Mouse (Mus musculus): ENCODE results near the gene Safb. TPM values are rescaled to one million over a fixed set of nuclear protein-coding genes. Genes with fewer than 3 reads are reported as not detected.

Safb gene
- total and polyA plus RNA-seq, 2 experiments from 2014 or later, result 39.8 to 52.9 TPM

GRCm38 (mm10) chr17:56542736-56543135, 41.9 kb upstream of the Safb start:
- Histone ChIP-seq H3K4me1 (ENCODE audit: control insufficient read depth, insufficient read depth) (no peaks in the 10 kb centered on the region), H3K36me3 (replicated peaks; ENCODE audit: control insufficient read depth, insufficient read depth, low read length) (no peaks in the 10 kb centered on the region), H3K4me2 (ENCODE audit: low read depth, low read length) (no peak overlapping the region), H3K4me3 (ENCODE audit: low read depth, low read length) (no peak overlapping the region), H3K27me3 (ENCODE audit: control insufficient read depth, insufficient read depth, low read length) (no peaks in the 10 kb centered on the region), H3K9ac (replicated peaks; ENCODE audit: low read depth, low read length) (no peak overlapping the region), H3K9me3 (replicated peaks; ENCODE audit: control insufficient read depth, low read length) (no peaks in the 10 kb centered on the region), H3K27ac (ENCODE audit: low read depth) (no peak overlapping the region)
- WGBS, result 48% methylated on average over 8 of the region's 8 CpGs
- TF ChIP-seq CTCF (IDR thresholded peaks at IDR 0.05; ENCODE audit: low read depth), result no peak
- TF ChIP-seq EP300 (IDR thresholded peaks at IDR 0.05; ENCODE audit: low read depth), result no peak
- ATAC-seq (ENCODE audit: insufficient read depth, low read depth) (no peak), DNase-seq (ENCODE audit: low spot score) (no peak)

- no peak overlapping the region for H3K9ac ChIP-seq (replicated peaks; ENCODE audit: low read depth, low read length)
- H3K27ac ChIP-seq (ENCODE audit: low read depth), result no peak overlapping the region
- H3K4me2 ChIP-seq (ENCODE audit: low read depth, low read length), result no peak overlapping the region
- no peak for TF ChIP-seq CTCF (IDR thresholded peaks at IDR 0.05; ENCODE audit: low read depth)
- TF ChIP-seq EP300 (IDR thresholded peaks at IDR 0.05; ENCODE audit: low read depth), result no peak
- no peaks in the 10 kb centered on the region for H3K4me1 ChIP-seq (ENCODE audit: control insufficient read depth, insufficient read depth)
- no peak overlapping the region for H3K4me3 ChIP-seq (ENCODE audit: low read depth, low read length)
- no peak for DNase-seq (ENCODE audit: low spot score)
- no peak for ATAC-seq (ENCODE audit: insufficient read depth, low read depth)
- 79% methylated on average over 3 of the region's 3 CpGs for WGBS
- no peaks in the 10 kb centered on the region for H3K36me3 ChIP-seq (replicated peaks; ENCODE audit: control insufficient read depth, insufficient read depth, low read length)
- H3K9me3 ChIP-seq (replicated peaks; ENCODE audit: control insufficient read depth, low read length), result no peaks in the 10 kb centered on the region
- H3K27me3 ChIP-seq (ENCODE audit: control insufficient read depth, insufficient read depth, low read length), result no peaks in the 10 kb centered on the region
Observed at GRCm38 (mm10) chr17:56543684-56544224, 40.9 kb upstream of the Safb start.

- H3K4me2 ChIP-seq (ENCODE audit: low read depth, low read length), result no peak overlapping the region
- H3K36me3 ChIP-seq (replicated peaks; ENCODE audit: control insufficient read depth, insufficient read depth, low read length), result no peaks in the 10 kb centered on the region
- no peak overlapping the region for H3K27ac ChIP-seq (ENCODE audit: low read depth)
- no peak for ATAC-seq (ENCODE audit: insufficient read depth, low read depth)
- H3K9ac ChIP-seq (replicated peaks; ENCODE audit: low read depth, low read length), result no peak overlapping the region
- WGBS, result 72% methylated on average over 7 of the region's 7 CpGs
- H3K27me3 ChIP-seq (ENCODE audit: control insufficient read depth, insufficient read depth, low read length), result no peaks in the 10 kb centered on the region
- DNase-seq (ENCODE audit: low spot score), result no peak
- TF ChIP-seq EP300 (IDR thresholded peaks at IDR 0.05; ENCODE audit: low read depth), result no peak
- TF ChIP-seq CTCF (IDR thresholded peaks at IDR 0.05; ENCODE audit: low read depth), result no peak
- H3K4me1 ChIP-seq (ENCODE audit: control insufficient read depth, insufficient read depth), result no peaks in the 10 kb centered on the region
- H3K4me3 ChIP-seq (ENCODE audit: low read depth, low read length), result no peak overlapping the region
- no peaks in the 10 kb centered on the region for H3K9me3 ChIP-seq (replicated peaks; ENCODE audit: control insufficient read depth, low read length)
Observed at GRCm38 (mm10) chr17:56544699-56545387, 39.8 kb upstream of the Safb start.

GRCm38 (mm10) chr17:56545945-56546344, 38.7 kb upstream of the Safb start:
- Histone ChIP-seq H3K27me3 (ENCODE audit: control insufficient read depth, insufficient read depth, low read length) (no peaks in the 10 kb centered on the region), H3K4me1 (ENCODE audit: control insufficient read depth, insufficient read depth) (no peaks in the 10 kb centered on the region), H3K9ac (replicated peaks; ENCODE audit: low read depth, low read length) (no peak overlapping the region), H3K27ac (ENCODE audit: low read depth) (no peak overlapping the region), H3K9me3 (replicated peaks; ENCODE audit: control insufficient read depth, low read length) (no peaks in the 10 kb centered on the region), H3K4me3 (ENCODE audit: low read depth, low read length) (no peak overlapping the region), H3K36me3 (replicated peaks; ENCODE audit: control insufficient read depth, insufficient read depth, low read length) (no peaks in the 10 kb centered on the region), H3K4me2 (ENCODE audit: low read depth, low read length) (no peak overlapping the region)
- 57% methylated on average over 1 of the region's 1 CpGs for WGBS
- no peak for ATAC-seq (ENCODE audit: insufficient read depth, low read depth)
- DNase-seq (ENCODE audit: low spot score), result no peak
- no peak for TF ChIP-seq EP300 (IDR thresholded peaks at IDR 0.05; ENCODE audit: low read depth)
- no peak for TF ChIP-seq CTCF (IDR thresholded peaks at IDR 0.05; ENCODE audit: low read depth)

GRCm38 (mm10) chr17:56546576-56546975, 38.0 kb upstream of the Safb start:
- WGBS, result 86% methylated on average over 5 of the region's 5 CpGs
- no peak for TF ChIP-seq CTCF (IDR thresholded peaks at IDR 0.05; ENCODE audit: low read depth)
- TF ChIP-seq EP300 (IDR thresholded peaks at IDR 0.05; ENCODE audit: low read depth), result no peak
- H3K4me2 ChIP-seq (ENCODE audit: low read depth, low read length), result no peak overlapping the region
- ATAC-seq (ENCODE audit: insufficient read depth, low read depth), result no peak
- no peaks in the 10 kb centered on the region for H3K36me3 ChIP-seq (replicated peaks; ENCODE audit: control insufficient read depth, insufficient read depth, low read length)
- H3K9me3 ChIP-seq (replicated peaks; ENCODE audit: control insufficient read depth, low read length), result no peaks in the 10 kb centered on the region
- H3K27me3 ChIP-seq (ENCODE audit: control insufficient read depth, insufficient read depth, low read length), result no peaks in the 10 kb centered on the region
- H3K4me1 ChIP-seq (ENCODE audit: control insufficient read depth, insufficient read depth), result no peaks in the 10 kb centered on the region
- H3K27ac ChIP-seq (ENCODE audit: low read depth), result no peak overlapping the region
- no peak overlapping the region for H3K9ac ChIP-seq (replicated peaks; ENCODE audit: low read depth, low read length)
- no peak overlapping the region for H3K4me3 ChIP-seq (ENCODE audit: low read depth, low read length)
- DNase-seq (ENCODE audit: low spot score), result no peak
